Mouse (Mus musculus) heart, embryonic 14.5 days (tissue): ENCODE results near the gene Rtel1. TPM values are rescaled to one million over a fixed set of nuclear protein-coding genes. Genes with fewer than 3 reads are reported as not detected.
A peak's percentile ranks its signal among the peaks of the same experiment; 100 is the strongest.

Experiments used
- ATAC-seq: fragments of 200-750 bp; cut with Nextera tagmentation; 2 replicates; pipeline ENCODE4 v1.8.0; 2017; ENCODE audit warnings: low read depth, moderate TSS enrichment; ENCODE audit not compliant: insufficient number of reproducible peaks, insufficient read depth, low FRiP score
- H3K27ac ChIP-seq, 2 experiments: fragments of 200-500 bp in 1 of 2; fragments of 300-500 bp in 1 of 2; sonication (generic) in 1 of 2; replicated peaks in 1 of 2; 2 replicates each; pipeline ENCODE4 v1.5.1; 2012 to 2014; ENCODE audit warnings: low read depth in 2 of 2, low read length in 2 of 2, control low read depth in 1 of 2, mild to moderate bottlenecking in 1 of 2, mixed read lengths in 1 of 2; ENCODE audit not compliant: control insufficient read depth in 1 of 2, insufficient read depth in 1 of 2
- H3K27me3 ChIP-seq: fragments of 300-500 bp; sonication (generic); 2 replicates; pipeline ENCODE4 v1.6.1; 2014; ENCODE audit warnings: mild to moderate bottlenecking, low read length, control low read depth; ENCODE audit not compliant: control insufficient read depth, insufficient read depth
- H3K36me3 ChIP-seq: fragments of 300-500 bp; sonication (generic); 2 replicates; pipeline ENCODE4 v1.6.1; 2014; ENCODE audit warnings: mild to moderate bottlenecking, control low read depth, low read length, mixed read lengths; ENCODE audit not compliant: control insufficient read depth, insufficient read depth
- H3K4me1 ChIP-seq, 2 experiments: fragments of 200-500 bp in 1 of 2; fragments of 300-500 bp in 1 of 2; sonication (generic) in 1 of 2; 2 replicates each; pipeline ENCODE4 v1.6.1; 2012 to 2014; ENCODE audit warnings: low read length in 2 of 2, control low read depth in 1 of 2, mixed read lengths in 1 of 2; ENCODE audit not compliant: control insufficient read depth in 2 of 2, insufficient read depth in 2 of 2
- H3K4me2 ChIP-seq: fragments of 300-500 bp; sonication (generic); 2 replicates; pipeline ENCODE4 v1.6.1; 2014; ENCODE audit warnings: mild to moderate bottlenecking, low read length
- H3K4me3 ChIP-seq, 2 experiments: fragments of 200-500 bp in 1 of 2; fragments of 300-500 bp in 1 of 2; sonication (generic) in 1 of 2; 2 replicates each; pipeline ENCODE4 v1.5.1; 2012 to 2014; ENCODE audit warnings: low read length in 2 of 2, mild to moderate bottlenecking in 2 of 2, control low read depth in 1 of 2, low read depth in 1 of 2, moderate library complexity in 1 of 2; ENCODE audit not compliant: control insufficient read depth in 1 of 2, insufficient read depth in 1 of 2
- H3K9ac ChIP-seq: fragments of 300-500 bp; sonication (generic); 2 replicates; pipeline ENCODE4 v1.6.1; 2014; ENCODE audit warnings: mild to moderate bottlenecking, low read length
- H3K9me3 ChIP-seq: fragments of 300-500 bp; sonication (generic); 2 replicates; pipeline ENCODE4 v1.6.1; 2016; ENCODE audit warnings: low read length, control low read depth; ENCODE audit not compliant: control insufficient read depth
- WGBS: fragments of 180-500 bp; shearing (Covaris S2); extraction: QIAGEN DNeasy Blood & Tissue Kit; methylation state at CpG from one replicate; pipeline ENCODE4 v1.1.7; 2014; 5-methylcytosine and 5-hydroxymethylcytosine counted together
- polyA plus RNA-seq: library from polyadenylated mRNA; unstranded; fragments of >200 nt; fragmentation: Nextera tagmentation; extraction: Ambion mirVana; gene quantifications from 2 replicates; pipeline ENCODE4 v1.2.1, GENCODE M21; 2014

Gene Rtel1
- polyA plus RNA-seq, 1 experiment from 2014 or later = 21.1 TPM

DNA sequence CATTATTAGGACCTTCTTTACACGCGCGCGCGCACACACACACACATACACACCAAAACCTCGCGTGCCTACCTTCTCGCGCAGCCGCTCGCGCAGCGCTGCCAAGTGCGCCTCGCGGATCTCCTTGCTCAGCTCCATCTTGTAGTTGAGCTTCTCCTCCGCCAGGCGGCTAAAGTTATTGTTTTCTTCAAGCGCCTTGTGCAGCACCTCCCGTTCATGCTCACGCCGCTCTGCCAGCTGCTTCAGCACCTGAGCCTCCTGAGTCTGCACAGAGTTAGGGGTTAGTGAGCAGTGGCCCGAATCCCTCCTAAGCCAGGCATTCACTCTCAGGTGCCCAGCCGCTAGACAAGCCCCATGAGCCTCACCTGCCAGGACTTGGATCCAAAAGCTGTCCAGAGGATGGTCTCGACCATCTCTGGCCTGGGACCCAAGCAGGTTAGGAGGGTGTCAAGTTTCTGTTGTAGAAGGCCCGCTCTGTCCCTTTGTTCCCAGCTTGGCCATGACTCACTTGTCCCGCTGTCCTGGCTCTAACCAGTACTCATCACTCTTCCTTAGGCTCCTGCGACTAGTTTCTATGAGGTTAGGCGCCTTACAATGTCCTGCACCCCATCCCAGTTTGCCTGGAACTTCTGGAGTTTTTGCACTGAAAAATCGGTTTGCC, 12.3 kb upstream of the Rtel1 start:
- Histone ChIP-seq H3K9ac (no peak overlapping the region), H3K27ac (no peak overlapping the region), H3K9me3 (no peaks in the 10 kb centered on the region), H3K27me3 (peaks cover 47% of the 10 kb centered on the region), H3K36me3 (no peaks in the 10 kb centered on the region), H3K4me2 (peak overlapping the region; percentile 7; the same call in 1 of the 2 replicates), H3K4me1 (no peaks in the 10 kb centered on the region), H3K4me3 (peak overlapping the region in 1 of 2 experiments; percentile 3; a peak in 1 of 4 replicates)
- ATAC-seq = no peak
- 10% methylated on average over 30 of the region's 30 CpGs for WGBS

DNA sequence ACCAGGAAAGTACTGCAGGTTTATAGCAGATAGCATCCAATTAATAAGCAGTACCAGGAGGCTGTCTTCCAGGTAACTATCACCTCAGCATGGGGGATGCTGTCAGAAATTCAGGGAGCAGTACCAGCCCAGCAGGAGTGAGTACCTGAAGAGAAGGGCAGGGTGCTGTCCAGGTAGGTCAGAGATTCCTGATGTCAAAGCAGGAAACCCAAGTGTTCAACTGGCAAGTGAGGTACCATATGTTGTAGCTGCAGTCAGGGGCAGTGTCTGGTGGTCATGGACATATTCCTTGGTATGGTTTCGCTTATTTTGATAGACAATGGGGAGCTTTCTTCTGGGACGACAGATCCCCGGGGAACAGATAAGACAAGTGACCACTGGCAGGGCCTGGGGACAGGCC, 7.1 kb upstream of the Rtel1 start:
- Histone ChIP-seq H3K27me3 (peaks cover 53% of the 10 kb centered on the region), H3K4me1 (peaks cover 4% of the 10 kb centered on the region in 2 experiments; a peak in 2 of 4 replicates), H3K27ac (no peak overlapping the region), H3K9ac (no peak overlapping the region), H3K36me3 (no peaks in the 10 kb centered on the region), H3K4me3 (no peak overlapping the region), H3K4me2 (no peak overlapping the region), H3K9me3 (no peaks in the 10 kb centered on the region)
- no peak for ATAC-seq
- 51% methylated on average over 3 of the region's 3 CpGs for WGBS

DNA sequence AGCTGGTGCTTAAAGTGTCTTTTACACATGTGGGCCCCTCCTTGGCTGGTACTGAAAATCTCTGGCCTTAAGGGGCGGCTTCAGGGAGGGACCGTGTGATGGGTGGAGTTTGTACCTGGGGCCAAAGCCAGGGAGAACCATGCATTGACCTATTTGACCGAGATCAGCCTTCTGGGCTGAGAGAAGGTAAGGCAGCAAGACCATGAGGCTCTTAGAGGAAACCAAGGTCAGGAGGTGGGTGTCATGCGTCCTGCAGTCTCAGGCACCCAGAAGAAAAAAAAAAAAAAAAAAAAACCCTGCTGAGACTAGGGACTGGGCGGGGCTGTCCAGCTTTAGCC, 6.6 kb upstream of the Rtel1 start:
- Histone ChIP-seq H3K9me3 (no peaks in the 10 kb centered on the region), H3K36me3 (no peaks in the 10 kb centered on the region), H3K4me3 (no peak overlapping the region), H3K4me1 (peaks cover 4% of the 10 kb centered on the region in 2 experiments; a peak in 2 of 4 replicates), H3K27me3 (peaks cover 47% of the 10 kb centered on the region), H3K9ac (no peak overlapping the region), H3K4me2 (no peak overlapping the region), H3K27ac (no peak overlapping the region)
- WGBS = 11% methylated on average over 5 of the region's 5 CpGs
- ATAC-seq = no peak

DNA sequence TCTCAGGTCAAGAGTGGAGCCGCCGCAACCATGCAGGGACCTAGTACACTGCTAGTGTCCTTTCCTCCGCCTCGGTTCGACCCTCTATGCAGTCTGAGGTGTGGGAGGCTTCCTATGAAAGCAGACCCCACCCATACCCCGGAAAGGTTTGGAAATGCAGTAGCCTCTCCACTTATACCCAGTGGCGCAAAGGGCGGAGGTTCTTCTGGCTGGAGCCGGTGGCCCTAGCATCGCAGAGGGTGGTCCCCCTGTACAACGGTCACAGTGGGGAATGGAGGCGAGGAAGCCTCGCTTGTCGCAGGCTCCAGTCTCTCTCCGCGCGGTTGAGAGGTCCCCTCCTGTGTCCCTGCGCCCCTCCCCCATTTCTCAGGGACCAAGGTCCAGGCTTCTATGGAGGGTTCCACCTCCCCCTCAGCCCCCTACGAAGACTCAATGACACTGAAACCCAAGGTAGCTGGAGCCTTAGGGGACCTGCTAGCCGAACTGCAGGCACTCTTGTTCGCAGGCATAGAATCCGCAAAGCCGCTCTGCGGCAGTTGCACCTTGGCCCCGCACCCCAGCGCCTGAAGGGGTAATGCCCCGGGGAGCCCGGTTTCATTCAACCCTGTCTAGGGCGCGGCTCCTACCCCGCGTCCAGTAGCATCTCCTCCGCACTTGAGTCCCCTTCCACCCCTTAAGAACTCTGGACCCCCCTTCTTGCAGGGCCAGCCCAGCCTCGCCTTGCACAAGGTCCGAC, 6.0 kb upstream of the Rtel1 start:
- H3K27me3 ChIP-seq = peaks cover 46% of the 10 kb centered on the region
- no peak for ATAC-seq

DNA sequence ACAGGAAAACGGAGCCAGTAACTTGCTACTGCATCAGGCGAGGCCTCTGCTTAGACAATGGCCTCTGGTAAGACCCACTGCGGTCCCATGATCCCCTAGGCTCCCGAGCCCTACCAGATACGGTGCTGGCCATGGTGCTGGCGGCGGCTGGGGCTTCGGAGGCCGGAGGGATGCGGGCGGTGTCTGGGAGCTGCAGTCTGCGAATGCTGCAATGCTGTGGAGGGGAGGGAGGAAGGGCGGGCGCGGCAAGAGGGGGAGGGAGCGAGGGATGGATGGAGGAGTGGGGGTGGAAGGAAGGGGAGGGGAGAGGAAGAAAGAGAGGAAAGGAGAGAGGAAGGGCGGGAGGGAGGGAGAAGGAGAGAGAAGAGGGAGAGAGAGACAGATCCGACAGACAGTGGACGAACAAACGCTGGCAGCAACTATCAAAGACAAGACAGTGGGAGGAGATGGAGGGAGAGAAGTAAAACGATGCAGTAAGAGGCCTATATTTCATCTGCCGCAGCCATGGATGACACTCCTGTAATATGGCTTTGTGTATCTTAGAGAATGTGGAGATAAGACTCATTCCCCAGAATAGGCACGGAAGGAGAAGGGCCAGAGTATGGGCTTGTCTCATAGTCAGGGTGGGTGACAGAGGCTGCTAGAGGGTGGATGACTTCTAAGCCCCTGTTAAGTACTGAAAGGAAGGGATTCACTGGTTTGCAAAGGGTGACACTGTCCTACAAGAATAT, 5.3 kb upstream of the Rtel1 start, which contains the start of gene Stmn3:
Gene Stmn3, minus strand, starts transcription at position 421 of the 731 bp plus-strand sequence.
- 5% methylated on average over 23 of the region's 23 CpGs for WGBS
- Histone ChIP-seq H3K4me1 (peaks cover 4 to 6% of the 10 kb centered on the region in 2 experiments; a peak in 2 of 4 replicates), H3K9ac (no peak within 1 kb of the TSS), H3K27me3 (peaks cover 46% of the 10 kb centered on the region), H3K4me2 (peak within 1 kb of the TSS; percentile 42), H3K36me3 (no peaks in the 10 kb centered on the region), H3K9me3 (no peaks in the 10 kb centered on the region), H3K4me3 (peak within 1 kb of the TSS in 1 of 2 experiments; percentile 19; a peak in 2 of 4 replicates), H3K27ac (no peak within 1 kb of the TSS)
- ATAC-seq = no peak; the same call in 1 of the 2 replicates

More for the DNA sequence above, 6.0 kb upstream of the Rtel1 start:
- H3K9ac ChIP-seq = no peak overlapping the region
- H3K9me3 ChIP-seq = no peaks in the 10 kb centered on the region
- H3K4me3 ChIP-seq = peak overlapping the region in 1 of 2 experiments; percentile 19; a peak in 2 of 4 replicates
- H3K4me1 ChIP-seq = peaks cover 4% of the 10 kb centered on the region in 2 experiments; a peak in 2 of 4 replicates
- no peaks in the 10 kb centered on the region for H3K36me3 ChIP-seq
- H3K27ac ChIP-seq = no peak overlapping the region
- WGBS = 5% methylated on average over 35 of the region's 35 CpGs
- H3K4me2 ChIP-seq = peak overlapping the region; percentile 42

DNA sequence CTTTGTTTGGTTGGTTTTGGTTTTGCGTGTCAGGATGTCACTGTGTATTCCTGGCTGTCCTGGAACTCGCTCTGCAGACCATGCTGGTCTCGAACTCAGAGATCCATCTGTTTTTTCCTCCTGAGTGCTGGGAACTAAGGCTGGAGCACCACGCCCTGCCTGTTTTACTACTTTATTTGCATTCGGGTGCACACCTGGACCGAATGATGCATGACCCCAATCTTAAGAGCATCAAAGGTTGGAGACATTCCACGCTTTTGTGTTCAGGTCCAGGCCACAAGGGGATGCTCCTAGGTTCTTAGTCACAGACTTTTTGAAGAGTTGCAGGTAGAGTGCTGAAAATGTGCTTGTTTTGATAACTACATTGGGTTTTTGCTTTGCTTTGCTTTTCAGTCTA, 562 bp downstream of the Rtel1 start:
- Histone ChIP-seq H3K4me3 (peak overlapping the region; percentile 69 to 78), H3K27ac (peak overlapping the region; percentile 77 to 84; a peak in 3 of 4 replicates), H3K4me2 (peak overlapping the region; percentile 88), H3K4me1 (peaks cover 3 to 8% of the 10 kb centered on the region in 2 experiments; a peak in 3 of 4 replicates), H3K9me3 (no peaks in the 10 kb centered on the region), H3K27me3 (peaks cover 5% of the 10 kb centered on the region), H3K36me3 (peaks cover 37% of the 10 kb centered on the region), H3K9ac (peak overlapping the region; percentile 80)
- ATAC-seq = 0 out of 2 replicates have a peak, but pooled peaks have one; percentile 11
- 13% methylated on average over 7 of the region's 7 CpGs for WGBS

DNA sequence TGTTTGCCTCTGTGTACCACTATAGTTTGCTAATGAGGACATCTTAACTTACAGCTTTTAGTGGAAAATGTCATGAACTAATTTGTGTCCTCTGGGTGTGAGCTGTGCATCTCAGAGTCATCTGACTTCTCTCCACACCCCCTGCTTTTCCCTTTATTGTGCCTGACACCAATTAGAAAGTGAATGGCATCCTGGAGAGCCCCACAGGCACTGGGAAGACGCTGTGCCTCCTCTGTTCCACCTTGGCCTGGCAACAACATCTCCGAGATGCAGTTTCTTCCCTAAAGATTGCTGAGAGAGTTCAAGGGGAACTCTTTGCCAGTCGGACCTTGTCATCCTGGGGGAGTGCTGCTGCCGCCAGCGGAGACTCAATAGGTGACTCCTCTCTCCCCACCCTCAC, 2.6 kb downstream of the Rtel1 start:
- H3K27ac ChIP-seq = no peak overlapping the region
- H3K9me3 ChIP-seq = no peaks in the 10 kb centered on the region
- no peak overlapping the region for H3K4me2 ChIP-seq
- H3K9ac ChIP-seq = no peak overlapping the region
- H3K4me3 ChIP-seq = no peak overlapping the region
- no peak for ATAC-seq
- H3K4me1 ChIP-seq = peaks cover 3 to 8% of the 10 kb centered on the region in 2 experiments; a peak in 3 of 4 replicates
- peaks cover 57% of the 10 kb centered on the region for H3K36me3 ChIP-seq
- no peaks in the 10 kb centered on the region; the same call in 1 of the 2 replicates for H3K27me3 ChIP-seq
- WGBS = 75% methylated on average over 5 of the region's 5 CpGs
